Mouse (Mus musculus): ENCODE measurements at regions not wholly inside any gene's neighbourhood (a gene's known extent, or its start where the extent isn't known, plus 50 kb on each side); places are given as distances from the start of the nearest gene placed in this dataset.

GRCm38 (mm10) chr1:61053676-61054075 is 75.9 kb downstream of the Icos start:
- TF ChIP-seq FLI1 (IDR thresholded peaks at IDR 0.05; ENCODE audit: low read length) (no peak), GATA1 (IDR thresholded peaks at IDR 0.05; ENCODE audit: borderline replicate concordance, low read length) (no peak)

All from megakaryocyte, embryonic 14.5 days (primary cell).